Mouse (Mus musculus) G1E (cell line): Measurements from ENCODE around the gene Mpp6.

Experiments
- CTCF ChIP-seq: IDR thresholded peaks from 2 replicates; pipeline ENCODE4 v1.5.1; 2012; ENCODE audit warnings: low read depth, low read length, inconsistent platforms, mixed read lengths
- POLR2AphosphoS5 ChIP-seq: IDR thresholded peaks from 2 replicates; pipeline ENCODE4 v1.6.1; 2012; ENCODE audit warnings: low read depth, low read length, inconsistent platforms; ENCODE audit not compliant: insufficient replicate concordance
- TAL1 ChIP-seq: conservative IDR thresholded peaks from 2 replicates; pipeline ENCODE4 v1.6.1; 2012; ENCODE audit warnings: low read depth, low read length, inconsistent platforms, mixed read lengths

DNA sequence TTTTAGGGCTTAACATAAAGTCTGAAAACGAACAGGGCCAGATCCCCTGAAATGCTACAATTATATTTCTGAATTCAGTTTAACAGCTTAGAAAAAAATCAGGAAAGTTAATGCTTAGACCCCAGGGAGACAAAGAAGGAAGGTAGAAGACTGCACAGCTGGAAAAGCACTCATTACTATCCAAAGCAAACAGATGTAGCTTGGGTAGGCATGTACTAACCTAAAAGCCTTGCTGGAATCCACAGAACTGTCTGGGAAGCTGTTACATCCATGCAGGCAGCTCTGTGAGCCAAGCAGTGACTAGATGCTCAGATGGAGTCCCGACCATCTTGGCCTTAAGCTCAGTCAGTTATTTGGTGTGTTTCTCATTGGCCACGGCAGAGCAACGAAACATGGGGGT is 24.8 kb upstream of the Mpp6 start:
- TF ChIP-seq CTCF (no peak), POLR2AphosphoS5 (no peak), TAL1 (no peak)
